Mouse (Mus musculus) cerebellum, postnatal 4 days (tissue): ENCODE measurements around the gene Hist2h2be.
"Not testable (repeated sequence)": the region's sequence is repeated elsewhere in the genome, so short reads cannot be mapped to it uniquely, and the experiment has no call there.

Source experiments
- DNase-seq, 2 experiments: peaks; one replicate each; pipeline ENCODE4 v3.0.0; 2022; ENCODE audit warnings: low spot score in 2 of 2, mixed read lengths in 1 of 2

The Hist2h2be gene

GRCm38 (mm10) chr3:96220765-96221639, at the start of gene Hist2h2be, which contains the start of gene Hist2h2ac:
Gene Hist2h2be (plus strand): TSS chr3:96221119.
Gene Hist2h2ac (minus strand): TSS chr3:96220880.
- peak; percentile 37 to 47 for DNase-seq

- DNase-seq, result no peak
Observed at GRCm38 (mm10) chr3:96171583-96172196, 49.2 kb upstream of the Hist2h2be start.

DNA sequence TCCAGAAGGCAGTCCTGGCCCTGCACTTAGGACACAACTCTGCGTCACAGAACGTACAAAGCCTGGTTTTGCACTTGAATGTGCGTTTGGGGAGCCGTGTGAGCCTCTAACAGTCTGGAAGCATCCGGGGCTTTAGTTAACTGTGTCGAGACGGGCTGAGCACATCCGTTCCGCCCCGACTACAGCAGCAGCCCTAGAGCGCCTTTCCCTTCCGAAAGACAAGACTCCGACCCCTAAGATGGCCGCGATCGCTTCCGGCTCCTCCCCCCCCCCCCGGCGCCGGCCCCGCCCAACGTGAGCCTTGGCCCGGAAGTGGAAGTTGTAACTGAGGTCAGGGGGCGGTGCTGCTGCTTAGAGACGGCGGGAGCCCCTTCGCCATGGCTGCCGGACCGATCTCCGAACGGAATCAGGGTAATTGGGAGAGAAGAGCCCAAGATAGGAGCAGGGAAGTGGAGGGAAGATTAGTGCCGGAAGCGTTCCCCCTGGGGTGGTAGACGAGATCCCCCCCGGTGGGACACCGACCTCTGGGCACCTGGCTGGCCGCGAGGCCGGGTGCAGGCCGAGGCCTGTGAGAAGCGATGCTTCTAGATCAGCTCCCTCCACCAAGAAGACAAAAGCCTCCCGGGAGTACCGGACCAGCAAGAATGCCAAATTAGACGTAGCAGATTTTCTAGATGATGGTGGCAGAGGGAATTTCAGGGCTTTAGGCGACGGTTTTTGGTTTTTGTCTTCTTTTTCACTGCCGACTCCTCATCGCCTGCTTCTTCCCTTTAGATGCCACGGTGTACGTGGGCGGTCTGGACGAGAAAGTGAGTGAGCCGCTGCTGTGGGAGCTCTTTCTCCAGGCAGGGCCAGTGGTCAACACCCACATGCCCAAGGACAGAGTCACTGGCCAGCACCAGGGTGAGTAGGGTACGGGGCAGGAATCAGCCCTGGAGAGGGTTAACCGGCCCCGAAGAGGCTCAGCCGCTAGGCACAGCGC, 48.4 kb upstream of the Hist2h2be start, which contains the start of gene Sf3b4:
TSS of gene Sf3b4 (plus strand) at position 136 of the 982 bp plus-strand sequence.
- peak; percentile 58 to 77 for DNase-seq

DNA sequence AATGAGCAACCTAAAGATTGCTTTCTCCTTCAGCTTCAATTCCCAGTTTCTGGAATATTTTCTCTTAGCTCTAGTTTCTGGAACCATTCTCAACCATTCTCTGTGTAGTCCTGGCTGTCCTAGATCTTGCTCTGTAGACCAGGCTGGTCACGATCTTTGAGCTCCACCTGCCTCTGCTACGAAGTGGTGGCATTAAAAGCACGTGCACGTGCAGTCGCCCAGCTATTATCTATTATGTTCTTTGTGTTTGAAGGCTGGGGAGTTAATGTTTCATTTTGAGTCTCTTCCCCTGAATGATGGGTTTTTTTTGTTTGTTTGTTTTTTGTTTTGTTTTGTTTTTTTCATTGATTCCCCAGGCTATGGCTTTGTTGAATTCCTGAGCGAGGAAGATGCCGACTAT, 47.7 kb upstream of the Hist2h2be start:
- no peak for DNase-seq

DNA sequence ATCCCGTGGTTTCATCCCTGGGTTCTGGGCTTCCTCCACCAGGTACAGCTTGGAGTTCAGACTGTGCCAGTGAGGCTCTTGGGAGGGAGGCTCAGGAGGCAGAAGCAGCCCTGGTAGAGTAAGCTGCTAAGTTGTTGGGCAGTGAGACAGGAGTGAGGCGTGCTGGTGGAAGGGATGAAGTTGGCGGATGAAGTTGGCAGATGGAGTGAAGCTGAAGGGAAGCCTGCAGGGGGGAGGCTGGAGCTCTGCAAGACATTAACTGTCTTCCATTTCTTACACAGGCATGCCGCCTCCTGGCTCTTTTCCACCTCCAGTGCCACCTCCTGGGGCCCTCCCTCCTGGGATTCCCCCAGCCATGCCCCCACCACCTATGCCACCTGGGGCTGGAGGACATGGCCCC, 46.9 kb upstream of the Hist2h2be start:
- DNase-seq, result not testable (repeated sequence)

- no peak for DNase-seq
Observed at GRCm38 (mm10) chr3:96175251-96175650, 45.7 kb upstream of the Hist2h2be start.

DNA sequence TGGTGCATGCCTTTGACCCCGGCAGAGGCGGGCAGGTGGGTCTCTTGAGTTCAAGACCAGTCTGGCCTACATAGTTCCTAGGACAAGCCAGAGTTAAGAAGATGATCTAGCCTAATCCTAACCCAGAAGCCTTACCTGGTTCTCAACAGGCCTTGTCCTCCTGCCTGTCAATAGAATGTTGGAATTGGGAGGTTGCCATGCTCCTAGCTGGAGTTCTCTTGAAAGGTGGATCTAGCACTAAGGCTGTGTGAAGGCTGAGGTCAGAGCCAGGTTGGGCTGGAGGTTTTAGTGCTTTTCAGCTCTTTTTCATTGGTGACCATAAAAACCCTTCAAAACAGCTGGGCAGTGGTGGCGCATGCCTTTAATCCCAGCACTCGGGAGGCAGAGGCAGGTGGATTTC, 42.5 kb upstream of the Hist2h2be start:
- DNase-seq, result no peak

- DNase-seq, result no peak
Observed at GRCm38 (mm10) chr3:96178902-96179301, 42.0 kb upstream of the Hist2h2be start.

DNA sequence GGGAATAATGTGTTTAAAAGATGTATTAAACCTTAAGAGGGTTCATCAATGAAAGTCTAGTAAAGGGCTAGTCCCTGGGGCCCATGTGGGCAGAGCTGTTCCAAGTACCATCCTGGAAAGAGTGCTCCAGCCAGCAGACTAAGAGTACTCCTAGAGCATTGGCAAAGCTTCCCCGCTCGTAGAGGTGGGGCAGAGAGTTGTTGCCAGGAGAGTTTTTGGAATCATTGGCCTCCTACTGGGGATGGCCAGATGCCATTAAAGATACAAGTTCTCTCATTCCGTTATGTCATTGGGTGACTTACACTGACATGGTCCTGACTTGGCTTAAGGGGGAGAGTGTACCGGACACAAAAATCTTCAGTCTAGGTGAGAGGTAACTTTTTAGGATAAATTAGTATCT, 41.4 kb upstream of the Hist2h2be start:
- peak in 1 of 2 experiments; percentile 27 for DNase-seq

DNA sequence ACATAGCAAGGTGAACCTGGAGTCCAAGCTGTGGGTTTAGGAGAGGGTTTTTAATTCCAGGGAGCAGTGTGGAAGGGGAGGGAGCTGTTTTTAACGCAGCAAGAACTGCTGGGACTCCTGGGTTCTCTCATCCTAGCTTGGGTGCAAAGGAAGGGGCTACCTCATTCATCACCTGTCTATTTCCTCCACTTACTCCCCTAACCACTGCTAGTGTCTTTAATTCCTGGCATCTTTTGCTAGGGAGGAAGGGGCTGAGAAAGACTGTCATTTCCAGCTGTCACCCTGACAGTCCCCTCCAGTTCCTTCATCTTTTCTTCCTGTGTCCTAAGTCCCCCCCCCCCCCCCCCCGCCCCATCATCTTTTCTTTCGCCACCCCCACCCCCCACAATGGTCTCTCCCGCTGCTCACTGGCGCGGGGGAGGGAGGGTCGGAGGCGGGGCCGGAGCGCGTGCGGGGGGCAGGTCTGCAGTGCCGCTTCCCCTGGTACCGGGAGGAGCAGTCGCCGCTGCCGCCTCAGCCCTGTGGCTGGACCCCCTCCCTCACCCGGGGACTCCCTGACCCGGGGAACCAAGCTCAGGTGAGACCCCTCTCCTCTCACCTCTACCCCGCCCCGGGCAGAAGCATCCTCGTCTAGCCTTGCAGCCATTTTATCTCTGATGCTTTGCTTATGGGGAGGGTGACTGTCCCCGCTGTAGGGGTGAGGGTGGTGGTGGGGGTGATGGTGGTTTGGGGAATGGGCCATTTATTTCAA, 40.0 kb upstream of the Hist2h2be start, which contains the start of gene Sv2a:
TSS of gene Sv2a (plus strand) at position 425 of the 751 bp plus-strand sequence.
- DNase-seq, result peak; percentile 59 to 70

- peak in 1 of 2 experiments; percentile 30 for DNase-seq
Observed at GRCm38 (mm10) chr3:96181510-96182381, 39.2 kb upstream of the Hist2h2be start.

- no peak for DNase-seq
Observed at GRCm38 (mm10) chr3:96182382-96182776, 38.5 kb upstream of the Hist2h2be start.

GRCm38 (mm10) chr3:96192977-96193376, 27.9 kb upstream of the Hist2h2be start:
- no peak for DNase-seq

DNA sequence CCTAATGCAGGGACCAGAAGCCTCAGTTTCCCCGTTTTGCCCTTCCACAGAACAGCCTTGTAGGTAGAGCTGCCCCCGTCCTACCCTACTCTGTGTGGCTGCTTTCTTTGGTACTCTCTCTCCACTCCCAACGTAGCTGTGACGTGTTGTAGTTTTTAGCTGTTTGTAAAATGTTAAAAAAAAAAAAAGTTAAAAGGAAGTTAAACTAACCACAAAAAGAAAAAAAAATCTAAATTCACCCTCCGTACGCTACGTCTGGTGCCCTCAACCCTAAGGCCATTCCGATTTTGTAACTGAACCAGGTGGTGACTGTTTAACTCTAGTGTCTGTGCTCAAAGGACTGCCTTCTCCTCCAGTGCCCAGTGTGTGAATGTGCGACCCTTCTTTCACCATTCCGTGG, 26.0 kb upstream of the Hist2h2be start:
- DNase-seq, result no peak

DNA sequence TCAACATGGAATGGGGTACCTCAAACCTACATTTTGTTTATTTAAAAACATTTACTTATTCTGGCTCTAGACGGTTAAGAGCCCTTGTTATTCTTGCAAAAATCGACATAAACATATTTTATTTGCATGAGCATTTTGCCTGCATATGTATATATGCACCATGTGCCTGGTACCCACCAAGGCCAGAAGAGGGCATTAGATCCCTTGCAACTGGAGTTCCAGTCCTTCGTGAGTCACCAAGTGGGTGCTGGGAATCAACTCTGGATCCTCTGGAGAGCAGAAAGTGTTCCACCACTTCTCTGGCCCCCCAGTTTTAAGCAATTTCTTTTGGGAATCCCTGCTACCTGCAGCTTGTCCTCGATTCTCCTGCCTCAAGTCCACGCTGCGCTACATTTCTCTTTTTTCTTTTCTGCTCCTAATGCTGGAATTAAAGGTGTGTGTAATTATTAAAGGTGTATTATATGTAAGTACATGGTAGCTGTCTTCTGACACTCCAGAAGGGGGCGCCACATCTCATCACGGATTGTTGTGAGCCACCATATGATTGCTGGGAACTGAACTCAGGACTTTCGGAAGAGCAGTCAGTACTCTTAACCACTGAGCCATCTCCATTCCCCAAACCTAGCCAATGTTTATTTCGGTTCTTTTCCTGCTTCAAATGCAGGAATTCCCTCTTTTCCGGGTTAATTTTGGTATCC, 25.2 kb upstream of the Hist2h2be start:
- no peak for DNase-seq

GRCm38 (mm10) chr3:96196437-96197128, 24.3 kb upstream of the Hist2h2be start:
- DNase-seq, result no peak

DNA sequence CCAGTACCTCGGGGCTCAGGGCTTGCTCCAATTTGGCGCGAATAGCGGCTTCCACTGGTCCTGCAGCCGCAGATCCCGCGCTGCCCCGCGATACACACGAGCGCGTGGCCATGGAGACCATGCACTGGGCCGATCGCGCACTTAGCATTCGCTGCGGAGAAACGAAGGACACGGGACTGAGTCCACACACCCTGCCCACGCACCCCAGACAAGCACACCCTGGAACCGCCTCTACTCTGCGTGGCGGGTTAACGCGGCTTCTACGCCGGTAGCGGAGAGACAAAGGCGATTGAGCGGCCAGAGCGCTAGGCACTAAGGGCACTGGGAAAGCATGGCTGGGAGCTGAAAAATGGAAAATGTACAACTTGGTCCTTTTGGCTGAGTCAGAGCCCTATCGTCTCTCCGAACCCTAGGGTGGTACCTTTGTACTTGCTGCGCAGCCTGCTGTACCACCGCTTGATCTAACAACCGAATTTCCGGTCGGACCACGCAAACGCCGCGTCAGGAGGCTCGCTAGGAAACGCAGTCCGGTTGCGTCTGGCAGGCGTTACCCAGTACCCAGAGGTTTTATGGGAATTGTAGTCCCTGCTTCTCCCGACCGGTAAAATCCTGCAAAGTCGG, 23.7 kb upstream of the Hist2h2be start:
- peak; percentile 53 to 83 for DNase-seq

DNA sequence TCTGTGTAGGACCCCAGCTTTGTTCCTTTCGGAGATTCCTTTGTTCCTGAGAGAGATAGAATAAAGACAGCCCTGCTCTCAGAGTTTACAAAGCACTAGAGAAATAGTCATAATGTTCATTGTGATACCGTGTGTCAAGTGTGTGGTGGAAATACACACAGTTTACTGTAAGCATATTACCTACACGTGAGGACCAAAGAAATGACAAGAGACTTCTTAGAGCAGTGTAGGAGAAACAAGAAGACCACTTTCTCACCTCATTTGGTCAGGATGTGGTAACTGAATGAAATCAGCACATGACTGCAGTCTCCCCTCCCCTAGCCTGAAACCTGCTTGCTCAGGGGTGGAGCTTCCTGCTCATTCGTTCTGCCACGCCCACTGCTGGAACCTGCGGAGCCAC, 22.7 kb upstream of the Hist2h2be start:
- DNase-seq, result no peak
